Mouse (Mus musculus): ENCODE data around the gene Trarg1.
"Not testable (repeated sequence)": the region's sequence is repeated elsewhere in the genome, so short reads cannot be mapped to it uniquely, and the experiment has no call there.

Trarg1 gene

DNA sequence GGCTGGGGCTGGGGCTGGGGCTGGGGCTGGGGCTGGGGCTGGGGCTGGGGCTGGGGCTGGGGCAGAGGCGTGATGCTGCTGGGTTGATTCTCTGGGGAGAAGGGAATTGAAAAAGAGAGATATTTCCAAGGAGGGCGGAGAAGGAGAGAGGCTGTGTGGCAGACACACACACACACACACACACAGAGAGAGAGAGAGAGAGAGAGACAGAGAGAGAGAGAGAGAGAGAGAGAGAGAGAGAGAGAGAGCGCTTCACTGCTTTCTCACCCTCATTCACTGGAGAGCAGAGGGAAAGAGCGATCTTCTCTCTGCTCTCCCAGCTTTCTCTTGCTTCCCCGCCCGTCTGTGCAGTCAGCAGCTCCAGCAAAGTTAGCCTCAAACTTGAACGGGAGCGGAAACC is at the start of gene Trarg1:
Gene Trarg1, plus strand, starts transcription at position 301 of the 400 bp plus-strand sequence.
- DNase-seq (ENCODE audit: low spot score in 2 of 2): not testable (repeated sequence)

DNA sequence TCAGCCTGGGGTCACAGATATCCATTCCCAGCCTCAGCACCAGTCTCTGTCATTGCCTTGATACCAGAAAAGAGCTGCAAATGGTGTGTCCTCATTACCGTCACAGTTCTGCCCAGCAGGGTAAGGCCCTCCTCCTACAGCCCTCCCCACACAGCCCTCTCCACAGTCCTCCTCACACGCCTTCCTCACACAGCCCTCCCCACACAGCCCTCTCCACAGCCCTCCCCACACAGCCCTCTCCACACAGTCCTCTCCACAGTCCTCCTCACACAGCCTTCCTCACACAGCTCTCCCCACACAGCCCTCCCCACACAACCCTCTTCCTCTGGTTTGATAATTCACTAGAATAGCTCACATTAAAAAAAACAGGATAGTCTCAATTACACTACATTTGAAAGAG is 49.6 kb upstream of the Trarg1 start:
- DNase-seq (ENCODE audit: low spot score in 2 of 2): no peak

- no peak for DNase-seq (ENCODE audit: low spot score in 2 of 2)
These were observed 49.1 kb upstream of the Trarg1 start for GRCm38 (mm10) chr11:76630487-76630886.

DNA sequence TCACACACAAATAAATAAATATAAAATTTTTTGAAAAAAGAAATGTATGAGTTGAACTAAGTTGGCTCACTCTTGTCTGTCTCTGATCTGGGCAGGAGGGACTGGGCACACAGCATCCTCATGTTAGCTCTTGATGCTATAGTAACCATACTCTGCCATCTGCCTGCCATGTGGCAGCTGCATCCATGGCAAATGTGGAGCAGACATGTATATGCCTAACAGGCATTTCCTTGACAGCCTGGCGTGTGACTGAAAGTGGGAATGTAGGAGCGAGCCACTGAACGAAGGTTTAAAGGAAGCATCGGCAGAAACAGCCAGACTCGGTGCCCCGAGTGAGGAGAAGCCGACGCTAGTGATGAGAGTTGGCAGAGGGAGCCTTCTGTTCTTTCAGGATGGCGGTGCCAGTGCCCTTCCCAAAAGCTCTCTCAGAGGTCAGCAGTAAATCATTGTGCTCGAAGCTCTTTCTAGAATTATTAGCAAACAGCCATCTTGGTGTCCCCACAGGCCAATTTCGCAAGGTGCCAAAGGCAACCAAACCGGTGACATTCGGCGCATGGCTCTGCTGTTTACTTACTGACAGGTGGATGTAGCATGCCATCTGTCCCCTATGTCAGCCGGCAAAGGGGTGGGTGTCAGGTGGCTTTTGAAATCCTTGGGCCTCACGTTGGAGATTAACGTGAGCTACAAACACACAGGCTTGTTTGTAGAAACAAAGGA is 40.2 kb upstream of the Trarg1 start:
- no peak for DNase-seq (ENCODE audit: low spot score in 2 of 2)

DNA sequence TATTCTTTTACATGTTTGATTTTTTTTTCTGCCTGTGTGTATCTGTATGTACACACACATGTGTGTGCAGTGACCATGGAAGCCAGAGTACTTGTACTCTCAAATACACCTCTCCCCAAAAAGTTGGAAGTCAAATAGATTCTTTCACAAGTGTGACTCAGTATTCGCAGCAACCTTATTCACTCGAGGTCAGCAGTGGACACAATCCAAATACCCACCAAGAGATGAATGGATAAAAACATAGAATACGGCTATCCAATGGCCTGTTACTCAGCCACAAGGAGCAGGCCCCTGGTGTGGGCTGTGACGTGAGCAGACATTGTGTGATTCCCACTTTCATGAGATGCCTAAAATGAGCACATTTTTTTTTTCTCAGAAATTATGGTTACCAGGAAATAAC is 39.4 kb upstream of the Trarg1 start:
- no peak for DNase-seq (ENCODE audit: low spot score in 2 of 2)

- no peak for DNase-seq (ENCODE audit: low spot score in 2 of 2)
These were observed 35.4 kb upstream of the Trarg1 start for GRCm38 (mm10) chr11:76644257-76644656.

DNA sequence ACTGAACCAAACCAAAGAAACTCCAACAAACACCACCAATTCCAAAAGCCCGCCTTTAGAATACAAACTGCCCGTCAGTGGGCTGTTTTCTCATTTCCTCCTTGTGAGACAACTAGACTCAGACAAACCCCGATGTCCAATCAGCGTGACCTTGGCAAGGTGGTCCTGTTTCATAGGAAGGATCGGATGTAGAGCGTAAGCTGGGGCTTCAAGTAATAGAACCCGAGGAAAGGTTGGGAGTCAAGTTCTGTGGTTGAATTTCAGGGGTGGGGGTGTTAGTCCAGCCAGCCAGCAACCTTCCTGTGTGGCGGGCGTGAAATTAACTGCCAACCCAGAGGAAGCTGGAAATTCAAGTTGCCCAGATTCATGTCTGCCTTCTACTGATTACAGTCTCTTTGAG is 34.6 kb upstream of the Trarg1 start:
- DNase-seq (ENCODE audit: low spot score in 2 of 2): no peak

- DNase-seq (ENCODE audit: low spot score in 2 of 2): peak; percentile 69 to 96
These were observed 33.7 kb upstream of the Trarg1 start for GRCm38 (mm10) chr11:76645955-76646354.

DNA sequence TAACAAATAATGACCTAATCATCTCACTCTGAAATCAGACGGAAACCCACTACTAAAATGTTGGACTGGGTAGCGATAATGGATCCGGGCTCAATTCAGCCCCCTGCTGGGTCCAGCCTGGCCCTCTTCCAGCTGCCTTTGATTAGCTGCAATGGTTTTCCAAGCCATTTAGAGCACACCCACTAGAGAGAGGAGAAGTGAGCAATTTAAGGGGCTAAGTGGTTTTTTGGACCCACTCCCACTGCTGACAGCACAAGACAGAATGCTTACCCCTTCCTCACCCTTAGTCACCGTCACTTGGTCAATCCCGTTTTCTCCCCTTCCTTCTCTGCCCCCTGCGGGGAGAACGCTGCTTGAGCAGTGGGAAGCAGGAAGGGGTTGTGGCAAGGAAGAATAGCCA is 32.5 kb upstream of the Trarg1 start:
- DNase-seq (ENCODE audit: low spot score in 2 of 2): no peak

DNA sequence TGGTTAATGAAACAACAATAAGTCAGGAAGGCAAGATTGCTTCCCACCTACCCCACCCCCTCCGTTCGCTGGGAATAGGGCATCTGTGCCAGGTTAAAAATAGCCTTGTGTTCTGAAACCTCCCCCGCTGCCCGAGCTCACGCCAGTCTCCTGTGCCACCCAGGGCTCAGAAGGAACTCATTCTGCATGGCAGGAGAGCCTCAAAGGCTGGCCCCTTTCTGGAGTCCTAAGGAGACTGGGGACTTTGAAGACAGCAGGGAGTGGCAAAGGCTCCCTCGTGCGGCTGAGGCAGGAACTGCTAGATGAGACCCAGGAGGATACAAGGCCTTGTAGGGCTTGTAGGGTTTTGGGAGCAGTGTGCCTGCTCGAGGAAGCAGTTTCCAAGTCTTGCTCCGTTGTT is 32.1 kb upstream of the Trarg1 start:
- peak in 1 of 2 experiments; percentile 91 for DNase-seq (ENCODE audit: low spot score in 2 of 2)

DNA sequence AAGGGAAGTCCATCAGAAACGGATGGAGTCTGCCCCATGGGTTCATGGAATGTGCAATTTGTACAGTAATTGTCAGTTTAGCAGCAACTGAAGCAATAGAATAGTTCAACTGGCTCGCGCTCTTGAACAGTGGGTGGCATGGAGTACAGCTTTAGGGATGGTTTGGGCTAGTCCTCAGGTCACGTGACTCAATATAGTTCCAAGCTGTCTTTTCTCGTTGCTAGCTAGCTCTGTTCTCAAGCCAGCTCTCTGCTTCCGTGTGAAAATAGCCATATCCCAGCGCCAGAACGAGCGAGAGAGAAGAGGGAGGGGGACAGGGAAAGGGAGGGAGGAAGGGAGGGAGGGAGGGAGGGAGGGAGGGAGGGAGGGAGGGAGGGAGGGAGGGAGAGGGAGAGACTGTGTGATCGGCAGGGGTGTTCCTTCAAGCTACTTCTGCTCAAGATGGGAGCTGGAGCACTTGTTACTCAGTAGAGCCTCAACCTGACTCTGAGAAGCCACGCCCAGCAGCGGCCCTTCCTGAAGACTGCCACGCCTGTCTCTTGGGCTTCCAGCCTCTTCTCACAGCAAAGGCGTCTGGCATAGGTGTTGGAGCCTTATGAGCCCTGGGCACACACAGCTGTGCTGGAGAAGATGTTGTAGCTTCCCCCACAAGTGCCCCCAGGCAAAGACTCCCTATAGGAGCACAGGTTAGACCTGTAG is 28.6 kb upstream of the Trarg1 start:
- no peak for DNase-seq (ENCODE audit: low spot score in 2 of 2)

DNA sequence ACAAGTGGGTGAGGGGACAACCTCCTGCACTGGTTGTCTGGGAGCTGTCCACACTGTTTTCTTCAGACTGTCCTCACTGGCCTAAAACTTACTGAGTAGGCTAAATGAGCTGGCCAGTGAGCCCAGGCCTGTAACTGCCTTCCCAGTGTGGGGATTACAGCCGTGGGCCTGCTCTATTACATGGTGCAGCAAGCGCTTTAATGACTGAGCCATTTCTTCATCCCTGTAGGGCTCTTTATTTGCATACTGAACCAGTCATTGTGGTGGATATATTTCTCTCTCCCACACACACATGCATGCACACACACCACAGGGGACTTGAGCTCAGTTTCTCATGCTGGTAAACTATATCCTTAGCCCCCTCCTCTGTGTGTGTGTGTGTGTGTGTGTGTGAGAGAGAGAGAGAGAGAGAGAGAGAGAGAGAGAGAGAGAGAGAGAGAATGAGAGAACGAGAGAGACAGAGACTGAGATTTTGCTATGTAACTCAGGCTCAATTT is 26.7 kb upstream of the Trarg1 start:
- DNase-seq (ENCODE audit: low spot score in 2 of 2): no peak

GRCm38 (mm10) chr11:76655106-76655505 is 24.5 kb upstream of the Trarg1 start:
- DNase-seq (ENCODE audit: low spot score in 2 of 2): peak in 1 of 2 experiments; percentile 54

DNA sequence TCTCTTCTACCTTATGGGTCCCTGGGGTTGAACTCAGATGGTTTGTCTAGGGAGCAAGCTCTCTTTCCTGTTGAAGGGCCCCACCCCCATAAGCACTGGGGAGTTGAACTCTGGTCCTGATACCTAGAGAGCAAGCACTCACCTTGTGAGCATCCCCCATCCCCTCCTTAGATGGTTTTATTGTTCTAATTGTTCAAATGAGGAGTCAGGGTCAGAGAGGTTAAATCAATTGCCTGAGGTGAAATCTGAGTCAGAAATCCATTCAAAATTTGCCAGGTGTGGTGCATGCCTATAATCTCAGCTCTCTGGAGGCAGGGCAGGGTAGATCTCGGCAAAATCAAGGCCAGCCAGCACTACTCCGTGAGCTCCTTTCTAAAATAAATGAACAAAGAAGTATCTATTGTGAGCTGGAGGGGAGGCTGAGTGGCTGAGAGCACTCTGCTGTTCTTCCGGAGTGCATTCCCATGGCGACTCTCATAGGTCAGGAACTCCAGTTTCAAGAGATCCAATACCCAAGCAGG is 22.1 kb upstream of the Trarg1 start:
- DNase-seq (ENCODE audit: low spot score in 2 of 2): no peak

DNA sequence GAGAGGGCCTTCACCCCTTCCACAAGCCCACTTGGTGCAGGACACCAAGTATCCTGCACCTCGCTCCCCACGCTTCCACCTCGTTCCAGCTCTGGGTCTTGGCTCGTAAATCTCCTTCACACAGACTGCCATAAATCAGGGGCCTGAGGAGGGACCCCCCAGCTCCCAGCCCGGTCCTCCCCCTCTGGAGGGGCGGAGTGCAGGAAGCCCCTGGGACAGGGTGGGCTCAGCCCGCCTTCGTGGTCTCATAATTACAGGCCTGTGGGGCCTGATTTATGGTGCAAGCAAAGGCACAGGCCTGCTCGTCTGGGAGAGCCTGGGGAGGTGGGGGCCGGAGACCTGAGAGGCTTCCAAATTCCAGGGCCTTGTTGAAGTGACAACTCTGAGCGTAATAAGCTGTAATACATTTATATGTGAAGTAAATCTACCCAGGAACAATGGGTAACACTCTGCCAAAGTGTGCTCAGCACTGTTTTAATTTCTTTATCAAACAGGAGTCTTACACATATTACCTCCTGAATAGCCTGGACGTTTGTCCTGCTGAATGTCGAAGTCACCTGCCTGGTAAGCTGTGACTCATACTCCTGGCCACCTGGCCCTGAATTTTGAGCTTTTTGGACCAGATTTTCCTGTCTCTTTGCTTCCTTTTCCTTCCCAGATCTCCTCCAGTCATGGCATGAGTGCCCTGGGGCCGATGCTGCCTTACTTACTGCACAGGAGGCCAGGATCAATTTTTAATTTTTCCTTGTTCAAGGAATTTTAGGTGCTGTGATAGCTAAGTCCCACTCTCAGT is 20.3 kb upstream of the Trarg1 start:
- no peak for DNase-seq (ENCODE audit: low spot score in 2 of 2)

- DNase-seq (ENCODE audit: low spot score in 2 of 2): no peak
These were observed 17.7 kb upstream of the Trarg1 start for GRCm38 (mm10) chr11:76661790-76662468.

DNA sequence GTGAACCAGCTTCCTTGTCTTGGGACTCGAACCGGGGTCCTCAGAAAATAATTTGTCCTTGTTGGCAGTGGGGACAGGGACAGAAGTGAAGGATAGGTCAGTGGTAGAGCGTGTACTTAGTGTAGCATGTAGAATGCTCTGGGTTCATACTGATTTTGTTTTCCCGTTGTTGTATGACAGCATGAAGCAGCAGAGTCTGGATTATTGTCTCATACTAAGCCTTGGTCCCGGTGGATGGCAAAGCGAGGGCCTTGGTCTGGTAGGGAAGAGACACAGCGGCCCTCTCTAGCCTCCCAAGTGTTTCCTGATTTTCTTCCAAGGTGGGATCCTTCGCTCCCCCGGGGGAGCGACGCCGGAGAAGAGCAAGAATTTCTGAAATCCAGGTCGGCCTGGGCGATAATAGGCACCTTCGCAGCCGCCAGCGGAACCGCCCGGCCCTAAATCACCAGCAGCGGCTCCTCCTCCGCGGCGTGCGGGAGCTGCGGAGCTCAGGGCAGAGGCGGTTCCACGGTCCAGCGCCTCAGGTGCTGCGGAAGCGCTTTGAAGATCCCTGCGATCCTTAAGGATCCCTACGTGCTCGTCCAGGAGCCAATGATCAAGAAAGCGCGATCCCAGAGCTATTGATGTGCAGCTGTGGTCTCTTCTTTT is 13.5 kb upstream of the Trarg1 start:
- no peak for DNase-seq (ENCODE audit: low spot score in 2 of 2)

GRCm38 (mm10) chr11:76667807-76668206 is 11.8 kb upstream of the Trarg1 start:
- no peak for DNase-seq (ENCODE audit: low spot score in 2 of 2)

DNA sequence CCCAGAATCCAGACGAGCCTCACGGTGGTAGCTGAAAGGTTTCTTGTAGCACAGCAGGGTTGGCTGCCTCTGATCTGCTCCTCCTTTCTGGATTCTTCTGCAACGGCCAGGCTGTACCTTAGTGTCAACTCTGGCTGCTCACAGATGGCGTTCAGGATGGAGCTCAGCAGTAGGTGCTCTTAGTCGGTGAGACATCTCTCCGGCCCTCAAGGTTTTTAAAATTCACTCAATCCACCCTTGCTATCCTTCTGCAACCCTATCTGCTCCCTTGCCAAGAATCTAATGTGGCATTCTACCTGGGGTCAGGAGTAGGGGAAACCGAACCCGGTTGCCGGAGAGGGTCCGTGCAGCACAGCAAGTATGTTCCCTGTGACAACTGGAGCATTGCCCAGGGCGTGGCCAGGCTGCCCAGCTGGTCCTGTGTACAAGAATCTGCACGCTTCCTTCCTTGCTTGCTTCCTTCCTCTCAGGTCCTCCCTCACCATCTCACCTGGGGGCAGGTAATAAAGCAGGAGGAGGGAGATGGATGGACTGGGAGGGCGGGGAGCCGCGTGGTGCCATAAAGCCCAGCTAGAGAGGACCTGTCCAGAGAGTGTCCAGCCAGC is 7.6 kb upstream of the Trarg1 start, which contains the start of gene Bhlha9:
Gene Bhlha9, plus strand, starts transcription at position 600 of the 605 bp plus-strand sequence.
- DNase-seq (ENCODE audit: low spot score in 2 of 2): no peak

DNA sequence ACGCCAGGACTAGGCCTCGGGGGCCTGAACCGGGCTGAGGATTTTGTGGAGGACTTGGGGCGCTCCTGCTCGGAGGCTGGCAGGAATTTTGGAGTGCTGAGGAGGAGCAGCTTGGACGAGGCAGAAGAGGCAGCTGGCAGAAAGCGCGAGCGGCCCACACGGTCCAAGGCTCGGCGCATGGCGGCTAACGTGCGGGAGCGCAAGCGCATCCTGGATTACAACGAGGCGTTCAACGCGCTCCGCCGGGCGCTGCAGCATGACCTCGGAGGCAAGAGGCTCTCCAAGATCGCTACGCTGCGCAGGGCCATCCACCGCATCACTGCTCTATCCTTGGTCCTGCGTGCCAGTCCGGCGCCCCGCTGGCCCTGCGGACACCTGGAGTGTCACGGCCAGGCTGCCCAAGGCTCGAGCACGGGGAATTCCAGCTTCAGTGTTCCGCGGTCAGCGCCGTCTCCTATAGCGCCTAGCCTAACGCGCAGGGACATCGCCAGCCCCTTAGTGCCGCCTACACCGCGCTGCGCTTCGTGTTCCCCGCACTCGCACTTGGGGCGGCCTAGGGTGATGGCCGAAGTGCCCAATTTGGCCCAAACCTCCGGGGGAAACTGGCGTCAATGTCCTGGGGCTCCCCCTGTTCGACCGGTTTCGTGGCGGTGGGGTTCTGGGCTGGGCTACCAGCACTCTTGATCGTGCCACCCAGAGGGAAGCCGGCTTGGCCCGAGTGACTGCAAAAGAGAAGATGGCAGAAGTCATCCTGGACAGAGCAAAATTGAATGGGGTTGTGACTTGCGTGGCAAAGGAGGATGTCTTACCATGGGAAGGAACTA is 6.8 kb upstream of the Trarg1 start:
- peak in 1 of 2 experiments; percentile 66 for DNase-seq (ENCODE audit: low spot score in 2 of 2)

Measured in left cerebral cortex, adult 9 months (tissue).